Mouse (Mus musculus): ENCODE results near the gene Adsl.

Adsl gene

DNA sequence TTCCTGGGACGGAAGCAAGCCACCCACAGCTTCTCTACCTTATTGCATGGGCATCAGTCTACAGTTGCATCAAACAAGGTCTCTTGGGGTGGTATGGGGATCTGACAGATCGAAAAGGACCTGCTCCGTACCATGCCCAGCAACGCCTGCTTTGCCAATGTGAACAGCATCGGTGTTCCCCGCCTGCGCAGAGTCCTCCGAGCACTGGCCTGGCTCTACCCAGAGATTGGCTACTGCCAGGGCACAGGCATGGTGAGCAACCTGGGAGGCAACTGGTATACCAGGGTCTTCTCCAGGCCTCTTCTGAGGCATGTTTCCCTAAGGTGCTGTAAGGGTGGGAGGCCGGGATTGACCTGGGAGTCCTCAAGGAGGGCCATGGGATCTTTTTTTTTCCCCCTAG, 59.0 kb downstream of the Adsl start:
- DNase-seq (ENCODE audit: low read depth, low spot score): no peak

DNA sequence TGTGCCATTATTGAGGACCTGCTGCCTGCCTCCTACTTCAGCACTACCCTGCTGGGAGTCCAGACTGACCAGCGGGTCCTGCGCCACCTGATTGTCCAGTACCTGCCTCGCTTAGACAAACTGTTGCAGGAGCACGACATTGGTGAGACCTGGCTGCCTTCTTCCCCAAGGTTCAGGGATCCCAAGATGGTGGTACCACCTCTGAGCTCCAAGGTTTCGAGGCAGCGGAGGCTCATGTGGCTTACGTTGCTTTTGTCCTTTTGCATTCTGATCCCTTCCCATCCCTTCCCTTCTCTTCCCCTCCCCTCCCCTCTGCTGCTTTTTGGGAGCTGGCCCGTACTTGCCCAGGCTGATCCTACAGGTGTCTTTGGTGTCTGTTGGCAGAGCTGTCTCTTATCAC, 59.6 kb downstream of the Adsl start:
- DNase-seq (ENCODE audit: low read depth, low spot score): no peak

DNA sequence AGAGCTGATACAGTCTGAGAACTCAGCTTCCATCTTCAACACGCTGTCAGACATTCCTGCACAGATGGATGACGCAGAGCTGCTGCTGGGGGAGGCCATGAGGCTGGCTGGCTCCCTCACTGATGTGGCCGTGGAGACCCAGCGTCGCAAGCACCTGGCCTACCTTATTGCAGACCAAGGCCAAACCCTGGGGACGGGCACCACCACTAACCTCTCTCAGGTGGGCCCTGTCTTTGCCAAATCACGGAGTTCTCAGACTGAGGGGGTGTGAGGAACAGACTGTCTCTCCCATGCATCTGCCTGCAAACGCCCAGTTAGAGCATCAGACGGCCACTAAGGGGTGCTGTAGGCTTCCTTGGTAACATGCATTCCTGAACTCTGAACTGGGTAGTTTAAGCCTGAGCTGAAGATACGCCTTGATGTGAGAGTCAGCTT, 60.4 kb downstream of the Adsl start:
- DNase-seq (ENCODE audit: low read depth, low spot score): peak; percentile 57

- DNase-seq (ENCODE audit: low read depth, low spot score): no peak
These were observed 61.8 kb downstream of the Adsl start for GRCm38 (mm10) chr15:81010114-81010513.

DNA sequence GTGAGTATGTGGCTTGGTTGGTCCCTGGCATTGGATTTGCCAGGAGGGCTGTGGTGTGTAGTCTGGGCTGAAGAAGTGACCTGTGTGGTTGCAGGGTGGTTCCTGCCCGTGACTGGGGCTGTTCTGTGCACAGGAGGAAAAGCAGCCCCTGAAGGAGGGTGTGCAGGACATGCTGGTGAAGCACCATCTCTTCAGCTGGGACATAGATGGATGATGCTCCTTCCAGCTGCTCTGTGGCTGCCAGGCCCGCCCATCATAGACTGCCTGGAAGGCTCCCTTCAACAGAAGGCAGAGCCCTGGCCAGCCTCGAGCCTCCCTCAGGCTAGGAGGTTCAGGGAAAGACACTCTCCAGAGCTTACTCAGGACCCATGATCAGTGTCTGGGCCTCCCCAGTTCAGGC, 63.2 kb downstream of the Adsl start:
- no peak for DNase-seq (ENCODE audit: low read depth, low spot score)

GRCm38 (mm10) chr15:81012359-81012758, 64.1 kb downstream of the Adsl start:
- no peak for DNase-seq (ENCODE audit: low read depth, low spot score)

DNA sequence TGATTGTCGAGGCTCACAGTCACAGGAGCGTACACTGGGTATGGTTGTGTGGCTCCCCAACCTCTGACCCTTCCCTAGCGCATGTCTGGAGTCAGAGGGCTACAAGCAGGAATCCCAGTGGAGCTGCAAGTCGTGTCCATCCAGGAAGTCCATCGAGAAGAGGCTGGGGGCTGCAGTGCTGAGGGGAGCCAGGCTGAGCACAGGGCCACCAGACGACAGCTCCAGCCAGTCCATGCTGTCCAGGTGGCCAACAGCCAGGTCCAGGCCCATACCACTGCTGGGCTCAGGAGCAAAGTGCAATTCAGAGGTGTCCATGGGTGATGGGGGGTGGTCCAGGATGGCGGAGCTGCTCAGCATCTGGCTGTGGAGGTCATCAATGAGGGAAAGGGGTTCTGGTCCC, 64.9 kb downstream of the Adsl start:
- no peak for DNase-seq (ENCODE audit: low read depth, low spot score)

DNA sequence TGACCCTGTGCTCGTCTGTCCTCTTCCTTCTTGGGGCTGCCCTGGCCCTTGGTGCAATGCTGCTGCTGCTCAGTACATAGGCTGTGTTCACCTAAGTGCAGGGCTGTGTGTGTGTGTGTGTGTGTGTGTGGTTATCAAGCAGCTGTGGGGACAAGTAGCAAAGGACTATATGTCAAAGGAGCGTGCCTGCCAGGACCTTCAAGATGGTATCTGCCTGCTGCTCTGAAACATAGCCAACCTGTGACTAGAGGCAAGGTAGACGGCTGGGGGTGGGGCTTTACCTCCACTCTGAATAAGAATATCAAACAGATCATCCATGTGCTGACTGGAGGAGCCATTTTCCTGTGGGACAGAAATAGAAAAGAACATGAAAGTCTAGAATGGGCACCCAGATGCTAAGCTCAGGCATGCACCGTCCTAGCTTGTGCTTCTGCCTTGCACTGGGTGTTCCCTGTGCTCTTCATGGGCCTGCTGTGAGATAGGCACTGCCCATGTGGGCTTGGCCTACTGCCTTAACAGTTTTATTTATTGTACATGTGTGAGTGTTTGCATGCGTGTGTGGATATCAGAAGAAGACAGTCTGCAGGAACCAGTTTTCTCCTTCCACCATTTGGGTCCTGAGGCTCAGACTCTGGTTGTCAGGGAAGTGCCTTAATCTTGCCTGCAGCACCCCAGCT, 66.9 kb downstream of the Adsl start:
- no peak for DNase-seq (ENCODE audit: low read depth, low spot score)

- DNase-seq (ENCODE audit: low read depth, low spot score): no peak
These were observed 68.2 kb downstream of the Adsl start for GRCm38 (mm10) chr15:81016488-81016887.

DNA sequence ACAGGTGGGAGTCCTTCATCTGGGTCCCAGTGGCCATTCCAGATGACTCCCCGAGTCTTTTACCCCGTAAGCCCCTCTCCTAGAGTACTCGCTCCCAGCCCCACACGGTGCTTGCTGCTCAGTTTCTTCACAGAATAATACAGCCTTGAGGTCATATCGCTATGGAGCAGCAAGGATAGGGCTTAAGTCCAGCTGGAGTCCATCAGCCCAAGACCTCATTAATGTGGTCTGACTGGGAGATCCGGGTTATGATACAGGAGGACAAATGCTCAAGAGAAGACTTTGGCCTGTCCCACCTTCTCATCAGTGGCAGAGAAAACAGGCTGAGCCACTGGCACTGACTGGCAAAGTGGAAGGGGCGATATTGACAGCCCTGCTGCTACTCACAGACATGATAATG, 69.0 kb downstream of the Adsl start:
- DNase-seq (ENCODE audit: low read depth, low spot score): no peak
